Mouse (Mus musculus): ENCODE data around the gene Rhebl1.
A peak's percentile ranks its signal among the peaks of the same experiment; 100 is the strongest.

The Rhebl1 gene

GRCm38 (mm10) chr15:98871070-98871915, 23.0 kb downstream of the Rhebl1 start, which contains the start of gene Kmt2d:
Kmt2d (minus strand) TSS chr15:98871204.
- DNase-seq, result peak; percentile 71

GRCm38 (mm10) chr15:98870179-98871069, 23.9 kb downstream of the Rhebl1 start:
- peak; percentile 53 for DNase-seq

GRCm38 (mm10) chr15:98869342-98870178, 24.8 kb downstream of the Rhebl1 start:
- peak; percentile 46 for DNase-seq

- no peak for DNase-seq
Observed at GRCm38 (mm10) chr15:98868346-98869063, 25.8 kb downstream of the Rhebl1 start.

- DNase-seq, result peak; percentile 75
Observed at GRCm38 (mm10) chr15:98867321-98867720, 27.0 kb downstream of the Rhebl1 start.

- DNase-seq, result no peak
Observed at GRCm38 (mm10) chr15:98866501-98866900, 27.8 kb downstream of the Rhebl1 start.

GRCm38 (mm10) chr15:98865771-98866170, 28.6 kb downstream of the Rhebl1 start:
- DNase-seq, result no peak

GRCm38 (mm10) chr15:98864951-98865350, 29.4 kb downstream of the Rhebl1 start:
- no peak for DNase-seq

GRCm38 (mm10) chr15:98863451-98863958, 30.8 kb downstream of the Rhebl1 start:
- DNase-seq, result no peak

- DNase-seq, result no peak
Observed at GRCm38 (mm10) chr15:98861701-98862410, 32.5 kb downstream of the Rhebl1 start.

- no peak for DNase-seq
Observed at GRCm38 (mm10) chr15:98860921-98861320, 33.4 kb downstream of the Rhebl1 start.

- no peak for DNase-seq
Observed at GRCm38 (mm10) chr15:98859319-98860043, 34.9 kb downstream of the Rhebl1 start.

- DNase-seq, result no peak
Observed at GRCm38 (mm10) chr15:98854214-98854613, 40.1 kb downstream of the Rhebl1 start.

- DNase-seq, result no peak
Observed at GRCm38 (mm10) chr15:98853161-98853937, 41.0 kb downstream of the Rhebl1 start.

GRCm38 (mm10) chr15:98852733-98853132, 41.6 kb downstream of the Rhebl1 start:
- DNase-seq, result no peak

- no peak for DNase-seq
Observed at GRCm38 (mm10) chr15:98852071-98852470, 42.3 kb downstream of the Rhebl1 start.

GRCm38 (mm10) chr15:98851229-98851818, 43.0 kb downstream of the Rhebl1 start:
- DNase-seq, result no peak

- no peak for DNase-seq
Observed at GRCm38 (mm10) chr15:98850668-98851067, 43.7 kb downstream of the Rhebl1 start.

- no peak for DNase-seq
Observed at GRCm38 (mm10) chr15:98849956-98850600, 44.3 kb downstream of the Rhebl1 start.

Measured in thymus, postnatal 14 days (tissue).